Mouse (Mus musculus): ENCODE measurements around the gene Ndufa7. TPM values are rescaled to one million over a fixed set of nuclear protein-coding genes. Genes with fewer than 3 reads are reported as not detected.
"Not testable (repeated sequence)": the region's sequence is repeated elsewhere in the genome, so short reads cannot be mapped to it uniquely, and the experiment has no call there.

Gene Ndufa7
- polyA plus RNA-seq, 1 experiment from 2014 or later = 592 TPM

DNA sequence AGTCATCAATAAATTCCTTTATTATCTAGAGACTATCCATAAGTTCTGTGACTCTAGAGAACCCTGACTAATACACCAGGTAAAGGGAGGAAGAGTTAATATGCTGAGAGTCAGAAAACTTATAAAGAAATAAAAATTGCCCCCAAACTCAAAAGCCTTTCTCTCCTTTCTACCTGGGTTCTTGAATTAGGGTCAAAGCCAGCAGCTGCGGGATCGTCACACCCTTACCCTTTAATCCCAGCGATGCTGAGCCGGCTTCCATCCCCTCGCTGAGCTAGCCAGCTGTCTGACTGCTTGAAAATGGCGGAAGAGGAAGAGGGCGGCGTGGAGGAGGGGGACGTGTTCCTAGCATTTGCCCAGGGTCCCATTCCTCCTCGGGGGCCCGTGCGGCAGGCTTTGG lies 49.2 kb downstream of the Ndufa7 start, which contains the start of gene Gm7029:
Gene Gm7029 (plus strand): TSS at position 301 of the 400 bp plus-strand sequence.
- not testable (repeated sequence) for H3K4me1 ChIP-seq (ENCODE audit: control insufficient read depth, insufficient read depth, low read length); H3K9ac ChIP-seq (replicated peaks; ENCODE audit: low read depth, low read length); H3K9me3 ChIP-seq (ENCODE audit: control insufficient read depth, low read depth, low read length); ATAC-seq (ENCODE audit: insufficient number of reproducible peaks, insufficient read depth, low FRiP score, low read depth); H3K4me3 ChIP-seq (ENCODE audit: low read depth, low read length); H3K36me3 ChIP-seq (ENCODE audit: control insufficient read depth, insufficient read depth, low read length); H3K27ac ChIP-seq (ENCODE audit: low read length); H3K4me2 ChIP-seq (replicated peaks; ENCODE audit: low read depth, low read length); H3K27me3 ChIP-seq (ENCODE audit: control insufficient read depth, insufficient read depth, low read length)
- 87% methylated on average over 4 of the region's 12 CpGs for WGBS

- Histone ChIP-seq H3K4me1 (ENCODE audit: control insufficient read depth, insufficient read depth, low read length) (no peaks in the 10 kb centered on the region), H3K9ac (replicated peaks; ENCODE audit: low read depth, low read length) (no peak overlapping the region), H3K27me3 (ENCODE audit: control insufficient read depth, insufficient read depth, low read length) (no peaks in the 10 kb centered on the region), H3K4me2 (replicated peaks; ENCODE audit: low read depth, low read length) (no peak overlapping the region), H3K4me3 (ENCODE audit: low read depth, low read length) (no peak overlapping the region), H3K27ac (ENCODE audit: low read length) (no peak overlapping the region), H3K9me3 (ENCODE audit: control insufficient read depth, low read depth, low read length) (no peaks in the 10 kb centered on the region), H3K36me3 (ENCODE audit: control insufficient read depth, insufficient read depth, low read length) (peaks cover 8% of the 10 kb centered on the region; the same call in 1 of the 2 replicates)
- no peak for ATAC-seq (ENCODE audit: insufficient number of reproducible peaks, insufficient read depth, low FRiP score, low read depth)
- 89% methylated on average over 11 of the region's 11 CpGs for WGBS
Observed at GRCm38 (mm10) chr17:33874411-33874810, 50.0 kb downstream of the Ndufa7 start.

DNA sequence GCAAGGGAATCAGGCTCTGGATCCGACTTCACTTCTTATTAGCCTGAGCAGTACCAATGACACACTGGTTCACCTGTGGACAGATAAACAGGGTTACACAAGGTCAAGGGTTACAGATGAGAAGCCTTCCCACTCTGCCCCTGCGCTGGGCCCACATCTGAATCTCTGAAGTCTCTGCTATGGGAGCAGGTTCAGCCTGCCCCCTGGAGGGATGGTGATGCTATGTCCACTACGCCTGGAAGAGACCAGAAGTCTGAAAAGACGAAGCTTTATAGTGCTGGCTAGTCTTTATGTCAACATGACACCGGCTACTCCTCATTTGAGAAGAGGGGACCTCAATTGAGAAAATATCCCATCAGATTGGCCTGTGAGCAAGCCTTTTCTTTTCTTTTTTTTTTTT lies 51.4 kb downstream of the Ndufa7 start:
- not testable (repeated sequence) for H3K9me3 ChIP-seq (ENCODE audit: control insufficient read depth, low read depth, low read length); H3K4me2 ChIP-seq (replicated peaks; ENCODE audit: low read depth, low read length); H3K4me3 ChIP-seq (ENCODE audit: low read depth, low read length); H3K27ac ChIP-seq (ENCODE audit: low read length); H3K9ac ChIP-seq (replicated peaks; ENCODE audit: low read depth, low read length); ATAC-seq (ENCODE audit: insufficient number of reproducible peaks, insufficient read depth, low FRiP score, low read depth); H3K27me3 ChIP-seq (ENCODE audit: control insufficient read depth, insufficient read depth, low read length); H3K4me1 ChIP-seq (ENCODE audit: control insufficient read depth, insufficient read depth, low read length)
- peaks cover 12% of the 10 kb centered on the region; the same call in 1 of the 2 replicates for H3K36me3 ChIP-seq (ENCODE audit: control insufficient read depth, insufficient read depth, low read length)
- 79% methylated on average over 5 of the region's 5 CpGs for WGBS

DNA sequence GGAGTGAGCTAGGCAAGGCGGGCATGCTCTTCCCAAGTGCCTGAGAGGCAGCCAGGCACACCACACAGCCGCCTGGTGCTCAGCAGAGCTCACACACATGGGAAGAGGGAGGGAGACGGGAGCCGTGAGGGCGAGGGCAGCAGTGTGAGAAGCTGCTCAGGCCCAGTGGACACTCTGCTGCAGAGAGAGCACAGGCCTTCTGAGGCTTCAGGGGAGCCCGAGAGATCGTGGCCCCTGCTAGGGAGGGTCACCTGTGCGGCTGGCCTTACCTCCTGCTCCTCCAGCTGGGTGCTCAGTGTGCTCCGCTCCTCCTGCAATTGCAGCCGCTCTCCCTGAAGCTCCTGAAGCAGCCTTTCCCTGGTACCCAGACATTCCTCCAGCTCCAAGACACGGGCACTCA lies 59.9 kb downstream of the Ndufa7 start:
- H3K4me1 ChIP-seq (ENCODE audit: control insufficient read depth, insufficient read depth, low read length); H3K4me2 ChIP-seq (replicated peaks; ENCODE audit: low read depth, low read length); H3K4me3 ChIP-seq (ENCODE audit: low read depth, low read length); ATAC-seq (ENCODE audit: insufficient number of reproducible peaks, insufficient read depth, low FRiP score, low read depth); H3K9me3 ChIP-seq (ENCODE audit: control insufficient read depth, low read depth, low read length); H3K27me3 ChIP-seq (ENCODE audit: control insufficient read depth, insufficient read depth, low read length); H3K27ac ChIP-seq (ENCODE audit: low read length); H3K9ac ChIP-seq (replicated peaks; ENCODE audit: low read depth, low read length): not testable (repeated sequence)
- 96% methylated on average over 8 of the region's 11 CpGs for WGBS
- H3K36me3 ChIP-seq (ENCODE audit: control insufficient read depth, insufficient read depth, low read length) = peaks cover 23% of the 10 kb centered on the region

- H3K27ac ChIP-seq (ENCODE audit: low read length); H3K4me2 ChIP-seq (replicated peaks; ENCODE audit: low read depth, low read length); H3K9me3 ChIP-seq (ENCODE audit: control insufficient read depth, low read depth, low read length); H3K9ac ChIP-seq (replicated peaks; ENCODE audit: low read depth, low read length); H3K4me1 ChIP-seq (ENCODE audit: control insufficient read depth, insufficient read depth, low read length); H3K27me3 ChIP-seq (ENCODE audit: control insufficient read depth, insufficient read depth, low read length); H3K4me3 ChIP-seq (ENCODE audit: low read depth, low read length); ATAC-seq (ENCODE audit: insufficient number of reproducible peaks, insufficient read depth, low FRiP score, low read depth): not testable (repeated sequence)
- WGBS = 40% methylated on average over 2 of the region's 2 CpGs
- H3K36me3 ChIP-seq (ENCODE audit: control insufficient read depth, insufficient read depth, low read length) = peaks cover 11% of the 10 kb centered on the region
Observed at GRCm38 (mm10) chr17:33887802-33888201, 63.4 kb downstream of the Ndufa7 start.

Small RNAs within 50 kb of the gene (microRNA-seq; reads per million reads assigned to microRNA genes)
- gene Gm27740 = not detected

Other genes with a start within 250 kb of the Ndufa7 start
- gene Zfp414, start 195.5 kb upstream of the Ndufa7 start, polyA plus RNA-seq (2014; fragmentation: Nextera tagmentation; extraction: Ambion mirVana) = 85.5 and 98.8 TPM in 2 replicates
- gene Pram1, start 186.5 kb upstream of the Ndufa7 start, polyA plus RNA-seq (2014; fragmentation: Nextera tagmentation; extraction: Ambion mirVana) = 0.59 and 0.62 TPM in 2 replicates
- 313 and 333 TPM in 2 replicates for gene Hnrnpm, start 137.7 kb upstream of the Ndufa7 start, polyA plus RNA-seq (2014; fragmentation: Nextera tagmentation; extraction: Ambion mirVana)
- 42.8 and 49.3 TPM in 2 replicates for gene March2, start 105.9 kb upstream of the Ndufa7 start, polyA plus RNA-seq (2014; fragmentation: Nextera tagmentation; extraction: Ambion mirVana)
- gene Rab11b, start 64.0 kb upstream of the Ndufa7 start, polyA plus RNA-seq (2014; fragmentation: Nextera tagmentation; extraction: Ambion mirVana) = 255 and 296 TPM in 2 replicates
- 22.5 and 25.1 TPM in 2 replicates for gene Angptl4, start 42.7 kb upstream of the Ndufa7 start, polyA plus RNA-seq (2014; fragmentation: Nextera tagmentation; extraction: Ambion mirVana)
- gene Kank3, start 14.1 kb upstream of the Ndufa7 start, polyA plus RNA-seq (2014; fragmentation: Nextera tagmentation; extraction: Ambion mirVana) = 32.5 and 33.5 TPM in 2 replicates
- gene Rps28, start within 50 bp of the Ndufa7 start, polyA plus RNA-seq (2014; fragmentation: Nextera tagmentation; extraction: Ambion mirVana) = 1,306 and 1,470 TPM in 2 replicates
- 75.6 and 79.6 TPM in 2 replicates for gene Cd320, start 18.5 kb downstream of the Ndufa7 start, polyA plus RNA-seq (2014; fragmentation: Nextera tagmentation; extraction: Ambion mirVana)
- not detected in 2 replicates for gene Gm7029, start 49.3 kb downstream of the Ndufa7 start, polyA plus RNA-seq (2014; fragmentation: Nextera tagmentation; extraction: Ambion mirVana)
- gene Kifc1, start 66.1 kb downstream of the Ndufa7 start, polyA plus RNA-seq (2014; fragmentation: Nextera tagmentation; extraction: Ambion mirVana) = 6.8 TPM in 2 replicates
- 0.54 and 1.00 TPM in 2 replicates for gene Platr17, start 80.6 kb downstream of the Ndufa7 start, polyA plus RNA-seq (2014; fragmentation: Nextera tagmentation; extraction: Ambion mirVana)
- gene Daxx, start 84.8 kb downstream of the Ndufa7 start, polyA plus RNA-seq (2014; fragmentation: Nextera tagmentation; extraction: Ambion mirVana) = 39.2 and 44.6 TPM in 2 replicates
- gene Tapbp, start 91.3 kb downstream of the Ndufa7 start, polyA plus RNA-seq (2014; fragmentation: Nextera tagmentation; extraction: Ambion mirVana) = 45.3 and 47.9 TPM in 2 replicates
- 9.4 and 10.4 TPM in 2 replicates for gene Zbtb22, start 91.3 kb downstream of the Ndufa7 start, polyA plus RNA-seq (2014; fragmentation: Nextera tagmentation; extraction: Ambion mirVana)
- 38.4 and 39.8 TPM in 2 replicates for gene Rgl2, start 105.0 kb downstream of the Ndufa7 start, polyA plus RNA-seq (2014; fragmentation: Nextera tagmentation; extraction: Ambion mirVana)
- gene Pfdn6, start 115.8 kb downstream of the Ndufa7 start, polyA plus RNA-seq (2014; fragmentation: Nextera tagmentation; extraction: Ambion mirVana) = 141 and 152 TPM in 2 replicates
- gene Wdr46, start 116.1 kb downstream of the Ndufa7 start, polyA plus RNA-seq (2014; fragmentation: Nextera tagmentation; extraction: Ambion mirVana) = 19.0 and 23.0 TPM in 2 replicates
- gene B3galt4, start 126.9 kb downstream of the Ndufa7 start, polyA plus RNA-seq (2014; fragmentation: Nextera tagmentation; extraction: Ambion mirVana) = 2.8 and 2.9 TPM in 2 replicates
- 31.5 and 34.8 TPM in 2 replicates for gene Vps52, start 131.2 kb downstream of the Ndufa7 start, polyA plus RNA-seq (2014; fragmentation: Nextera tagmentation; extraction: Ambion mirVana)
- 2,047 and 2,164 TPM in 2 replicates for gene Rps18, start 131.4 kb downstream of the Ndufa7 start, polyA plus RNA-seq (2014; fragmentation: Nextera tagmentation; extraction: Ambion mirVana)
- 38.3 and 38.8 TPM in 2 replicates for gene H2-K1, start 175.8 kb downstream of the Ndufa7 start, polyA plus RNA-seq (2014; fragmentation: Nextera tagmentation; extraction: Ambion mirVana)
- gene Ring1, start 200.1 kb downstream of the Ndufa7 start, polyA plus RNA-seq (2014; fragmentation: Nextera tagmentation; extraction: Ambion mirVana) = 7.5 and 8.6 TPM in 2 replicates
- 41.7 and 44.9 TPM in 2 replicates for gene H2-Ke6, start 203.5 kb downstream of the Ndufa7 start, polyA plus RNA-seq (2014; fragmentation: Nextera tagmentation; extraction: Ambion mirVana)
- 81.3 and 91.7 TPM in 2 replicates for gene Slc39a7, start 207.1 kb downstream of the Ndufa7 start, polyA plus RNA-seq (2014; fragmentation: Nextera tagmentation; extraction: Ambion mirVana)
- gene Rxrb, start 207.2 kb downstream of the Ndufa7 start, polyA plus RNA-seq (2014; fragmentation: Nextera tagmentation; extraction: Ambion mirVana) = 21.7 and 22.4 TPM in 2 replicates
- gene Col11a2, start 214.9 kb downstream of the Ndufa7 start, polyA plus RNA-seq (2014; fragmentation: Nextera tagmentation; extraction: Ambion mirVana) = 0.32 and 1.2 TPM in 2 replicates

Data from stomach, embryonic 14.5 days (tissue).